Mouse (Mus musculus) urinary bladder, postnatal 25 days (tissue): ENCODE results near the gene Isyna1.

Experiments used
- DNase-seq: peaks from one replicate; pipeline ENCODE4 v3.0.0; 2022; ENCODE audit warnings: low spot score

Isyna1 gene

GRCm38 (mm10) chr8:70593961-70594609, at the start of gene Isyna1:
Gene Isyna1 (plus strand): TSS chr8:70594373.
- peak; percentile 68 for DNase-seq

- no peak for DNase-seq
These were observed 47.8 kb upstream of the Isyna1 start for GRCm38 (mm10) chr8:70546412-70546811.

- no peak for DNase-seq
These were observed 46.4 kb upstream of the Isyna1 start for GRCm38 (mm10) chr8:70547762-70548161.

- no peak for DNase-seq
These were observed 44.6 kb upstream of the Isyna1 start for GRCm38 (mm10) chr8:70549412-70550184.

- no peak for DNase-seq
These were observed 42.5 kb upstream of the Isyna1 start for GRCm38 (mm10) chr8:70551558-70552161.

GRCm38 (mm10) chr8:70552836-70553235, 41.3 kb upstream of the Isyna1 start:
- no peak for DNase-seq

GRCm38 (mm10) chr8:70553740-70554139, 40.4 kb upstream of the Isyna1 start:
- DNase-seq = no peak

GRCm38 (mm10) chr8:70555079-70555747, 39.0 kb upstream of the Isyna1 start:
- DNase-seq = no peak

- DNase-seq = no peak
These were observed 35.8 kb upstream of the Isyna1 start for GRCm38 (mm10) chr8:70558334-70558733.

- no peak for DNase-seq
These were observed 35.2 kb upstream of the Isyna1 start for GRCm38 (mm10) chr8:70558983-70559382.

GRCm38 (mm10) chr8:70560096-70560495, 34.1 kb upstream of the Isyna1 start:
- DNase-seq = no peak

GRCm38 (mm10) chr8:70560564-70560963, 33.6 kb upstream of the Isyna1 start:
- no peak for DNase-seq

GRCm38 (mm10) chr8:70561357-70561756, 32.8 kb upstream of the Isyna1 start:
- DNase-seq = no peak

- DNase-seq = no peak
These were observed 32.2 kb upstream of the Isyna1 start for GRCm38 (mm10) chr8:70561809-70562535.

- no peak for DNase-seq
These were observed 31.4 kb upstream of the Isyna1 start for GRCm38 (mm10) chr8:70562802-70563201.

GRCm38 (mm10) chr8:70563763-70564387, 30.3 kb upstream of the Isyna1 start:
- no peak for DNase-seq

GRCm38 (mm10) chr8:70564696-70565235, 29.4 kb upstream of the Isyna1 start:
- no peak for DNase-seq

GRCm38 (mm10) chr8:70565561-70565960, 28.6 kb upstream of the Isyna1 start:
- DNase-seq = no peak

- no peak for DNase-seq
These were observed 23.8 kb upstream of the Isyna1 start for GRCm38 (mm10) chr8:70570360-70570759.

- no peak for DNase-seq
These were observed 23.2 kb upstream of the Isyna1 start for GRCm38 (mm10) chr8:70570990-70571389.

- no peak for DNase-seq
These were observed 19.9 kb upstream of the Isyna1 start for GRCm38 (mm10) chr8:70574302-70574701.
